Mouse (Mus musculus) hindbrain, embryonic 13.5 days (tissue): ENCODE measurements around the gene Nrxn1. TPM values are rescaled to one million over a fixed set of nuclear protein-coding genes. Genes with fewer than 3 reads are reported as not detected.

ENCODE experiments used
- ATAC-seq: fragments of 200-750 bp; cut with Nextera tagmentation; 2 replicates; pipeline ENCODE4 v1.8.0; 2017; ENCODE audit warnings: moderate TSS enrichment; ENCODE audit not compliant: low FRiP score
- H3K27ac ChIP-seq: fragments of 300-500 bp; sonication (generic); 2 replicates; pipeline ENCODE4 v1.5.1; 2015; ENCODE audit warnings: inconsistent platforms, mild to moderate bottlenecking, moderate library complexity
- H3K27me3 ChIP-seq: fragments of 300-500 bp; sonication (generic); 2 replicates; pipeline ENCODE4 v1.6.1; 2015; ENCODE audit warnings: mild to moderate bottlenecking, inconsistent platforms
- H3K36me3 ChIP-seq: fragments of 300-500 bp; sonication (generic); 2 replicates; pipeline ENCODE4 v1.6.1; 2015; ENCODE audit warnings: mild to moderate bottlenecking, inconsistent platforms
- H3K4me1 ChIP-seq: fragments of 300-500 bp; sonication (generic); replicated peaks from 2 replicates; pipeline ENCODE4 v1.6.1; 2015; ENCODE audit warnings: inconsistent platforms
- H3K4me2 ChIP-seq: fragments of 300-500 bp; sonication (generic); 2 replicates; pipeline ENCODE4 v1.6.1; 2015; ENCODE audit warnings: inconsistent platforms, mild to moderate bottlenecking, moderate library complexity
- H3K4me3 ChIP-seq: fragments of 300-500 bp; sonication (generic); 2 replicates; pipeline ENCODE4 v1.5.1; 2015; ENCODE audit warnings: mild to moderate bottlenecking, inconsistent platforms
- H3K9ac ChIP-seq: fragments of 300-500 bp; sonication (generic); 2 replicates; pipeline ENCODE4 v1.6.1; 2015; ENCODE audit warnings: mild to moderate bottlenecking, inconsistent platforms
- H3K9me3 ChIP-seq: fragments of 300-500 bp; sonication (generic); 2 replicates; pipeline ENCODE4 v1.6.1; 2016; ENCODE audit warnings: inconsistent platforms
- WGBS: fragments of 180-500 bp; shearing (Covaris S2); methylation state at CpG from one replicate; pipeline ENCODE4 v1.1.7; 2015; 5-methylcytosine and 5-hydroxymethylcytosine counted together
- polyA plus RNA-seq: library from polyadenylated mRNA; unstranded; fragments of >200 nt; fragmentation: Nextera tagmentation; extraction: Ambion mirVana; gene quantifications from 2 replicates; pipeline ENCODE4 v1.2.1, GENCODE M21; 2015

Nrxn1 gene
- polyA plus RNA-seq, 1 experiment from 2014 or later = 143 TPM

DNA sequence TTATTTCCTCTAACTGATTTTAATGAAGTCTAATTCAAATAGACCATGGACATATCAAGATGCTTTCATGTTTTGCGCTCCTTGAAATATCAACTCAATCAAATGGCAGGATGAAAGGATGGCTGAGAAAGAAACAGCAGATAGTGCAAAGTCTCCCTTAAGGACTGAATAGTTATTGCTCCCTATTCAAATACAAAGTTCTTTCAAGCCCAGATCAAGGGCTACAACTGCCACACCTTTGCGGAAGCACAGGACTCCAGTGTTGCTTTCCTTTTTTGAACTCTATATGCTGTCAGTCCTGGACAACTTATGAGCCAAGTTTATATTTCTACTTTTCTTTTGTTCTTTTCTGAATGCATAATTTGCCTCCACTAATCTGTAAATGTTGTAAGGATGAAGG, 157.9 kb downstream of the Nrxn1 start:
- Histone ChIP-seq H3K4me2 (no peak overlapping the region), H3K27me3 (no peaks in the 10 kb centered on the region), H3K4me1 (no peaks in the 10 kb centered on the region), H3K27ac (no peak overlapping the region), H3K9ac (no peak overlapping the region), H3K36me3 (no peaks in the 10 kb centered on the region), H3K9me3 (no peaks in the 10 kb centered on the region), H3K4me3 (no peak overlapping the region)
- 93% methylated on average over 2 of the region's 2 CpGs for WGBS
- no peak for ATAC-seq

DNA sequence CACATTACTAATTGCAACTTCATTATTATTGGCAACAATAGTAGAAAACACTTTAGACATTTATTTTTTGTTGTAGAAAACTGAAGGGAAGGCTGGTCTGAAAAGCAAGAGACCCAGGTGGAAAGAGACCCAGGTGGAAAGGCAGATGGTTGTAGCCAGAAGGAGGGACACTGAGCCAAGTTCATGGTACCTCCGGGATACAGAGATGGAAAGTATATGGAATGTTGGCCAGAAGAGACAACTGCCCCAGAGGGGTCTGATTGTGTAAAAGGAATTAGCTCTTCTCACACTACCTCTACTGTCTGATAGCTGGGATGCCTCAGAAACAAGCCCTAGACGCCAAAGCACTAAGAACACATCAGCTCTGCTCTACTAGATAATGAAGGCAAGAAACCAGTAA, 179.6 kb downstream of the Nrxn1 start:
- no peaks in the 10 kb centered on the region for H3K9me3 ChIP-seq
- no peak overlapping the region for H3K4me2 ChIP-seq
- H3K4me3 ChIP-seq = no peak overlapping the region
- no peak overlapping the region for H3K27ac ChIP-seq
- no peaks in the 10 kb centered on the region for H3K4me1 ChIP-seq
- WGBS = 75% methylated on average over 2 of the region's 2 CpGs
- no peak for ATAC-seq
- no peak overlapping the region for H3K9ac ChIP-seq
- no peaks in the 10 kb centered on the region for H3K27me3 ChIP-seq
- H3K36me3 ChIP-seq = no peaks in the 10 kb centered on the region

DNA sequence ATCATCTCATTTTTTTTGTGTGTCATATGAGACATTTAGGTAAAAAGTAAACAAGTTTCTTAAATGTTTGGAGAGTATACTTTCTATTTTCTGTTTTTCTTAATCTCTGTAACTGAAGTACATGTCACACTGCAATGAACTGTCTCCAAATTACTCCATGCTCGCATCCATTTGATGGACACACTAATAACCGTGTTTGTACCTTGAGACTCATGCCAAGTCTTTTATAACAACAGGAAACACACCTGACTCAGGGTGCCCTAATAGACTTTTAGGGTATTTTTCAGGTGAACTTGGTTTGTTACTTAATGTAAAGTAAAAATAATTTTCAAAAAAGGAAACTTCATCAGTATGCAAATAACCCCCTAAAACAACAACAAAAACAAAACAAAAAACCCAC, 180.1 kb downstream of the Nrxn1 start:
- H3K27ac ChIP-seq = no peak overlapping the region
- H3K9me3 ChIP-seq = no peaks in the 10 kb centered on the region
- no peak overlapping the region for H3K9ac ChIP-seq
- H3K4me1 ChIP-seq = no peaks in the 10 kb centered on the region
- H3K36me3 ChIP-seq = no peaks in the 10 kb centered on the region
- no peak overlapping the region for H3K4me3 ChIP-seq
- no peaks in the 10 kb centered on the region for H3K27me3 ChIP-seq
- 83% methylated on average over 2 of the region's 2 CpGs for WGBS
- H3K4me2 ChIP-seq = no peak overlapping the region
- ATAC-seq = no peak

DNA sequence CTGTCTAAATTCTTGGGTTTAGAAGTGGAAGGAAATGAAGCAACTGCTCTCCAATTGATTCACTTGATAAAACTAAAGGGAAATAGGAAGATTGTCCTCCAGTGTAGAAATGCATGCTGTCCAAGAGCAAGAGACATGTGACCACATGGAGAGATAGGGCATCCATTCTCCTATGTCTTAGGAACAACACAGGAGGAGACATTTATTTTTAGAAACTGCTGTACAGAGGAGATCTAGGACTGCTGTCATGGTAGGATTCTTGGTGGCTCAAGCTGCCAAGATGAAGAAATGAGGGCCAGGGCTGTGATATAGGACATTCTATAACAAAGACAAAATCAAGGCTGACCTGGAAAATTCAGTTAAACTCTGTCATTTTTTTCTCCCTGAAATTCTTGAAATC, 180.5 kb downstream of the Nrxn1 start:
- Histone ChIP-seq H3K27ac (no peak overlapping the region), H3K4me2 (no peak overlapping the region), H3K9ac (no peak overlapping the region), H3K4me1 (no peaks in the 10 kb centered on the region), H3K4me3 (no peak overlapping the region), H3K36me3 (no peaks in the 10 kb centered on the region), H3K9me3 (no peaks in the 10 kb centered on the region), H3K27me3 (no peaks in the 10 kb centered on the region)
- no peak for ATAC-seq

DNA sequence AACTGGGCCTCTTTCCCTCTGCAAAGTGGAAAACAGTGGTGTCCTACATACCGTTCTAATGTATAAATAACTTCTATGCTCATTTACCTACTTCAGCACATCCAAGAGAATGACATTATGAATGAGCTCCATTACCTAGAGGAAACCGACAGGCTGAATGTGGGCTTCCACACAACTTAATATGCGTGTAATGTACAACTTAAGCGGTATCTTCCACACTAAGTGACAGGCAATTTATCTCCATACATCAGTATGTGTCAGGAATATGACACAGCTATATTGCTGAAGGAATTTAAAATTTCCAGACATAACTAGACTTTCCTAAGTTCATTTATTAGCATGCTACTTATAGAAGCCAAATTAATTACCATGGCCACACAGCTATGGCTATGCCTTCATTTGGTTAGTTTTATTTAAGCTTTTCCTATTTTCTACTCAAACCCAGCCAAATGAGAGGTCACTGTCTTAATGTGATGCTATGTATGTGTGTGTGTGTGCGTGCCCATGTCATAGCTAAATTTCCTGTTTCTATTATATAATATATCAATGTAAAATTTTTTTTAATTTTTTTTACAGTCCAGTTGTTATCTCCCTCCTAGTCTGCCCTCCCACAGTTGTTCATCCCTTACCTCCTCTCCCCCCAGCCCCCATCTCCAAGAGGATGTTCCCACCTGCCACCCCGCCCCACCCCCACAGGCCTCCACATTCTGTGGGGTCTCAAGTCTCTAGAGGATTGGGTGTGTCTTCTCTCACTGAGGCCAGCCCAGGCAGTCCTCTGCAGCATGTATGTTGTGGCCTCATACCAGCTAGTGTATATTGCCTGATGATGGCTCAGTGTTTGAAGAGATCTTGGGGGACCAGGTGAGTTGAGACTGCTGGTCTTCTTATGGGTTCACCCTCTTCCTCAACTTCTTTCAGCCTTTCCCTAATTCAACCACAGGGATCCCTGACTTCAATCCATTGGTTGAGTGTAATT, 186.5 kb downstream of the Nrxn1 start:
- no peak overlapping the region for H3K27ac ChIP-seq
- no peaks in the 10 kb centered on the region for H3K36me3 ChIP-seq
- H3K4me3 ChIP-seq = no peak overlapping the region
- peak; percentile 63; the same call in 1 of the 2 replicates for ATAC-seq
- WGBS = 72% methylated on average over 6 of the region's 6 CpGs
- H3K4me2 ChIP-seq = no peak overlapping the region
- H3K9ac ChIP-seq = no peak overlapping the region
- H3K9me3 ChIP-seq = no peaks in the 10 kb centered on the region
- no peaks in the 10 kb centered on the region for H3K4me1 ChIP-seq
- no peaks in the 10 kb centered on the region for H3K27me3 ChIP-seq

DNA sequence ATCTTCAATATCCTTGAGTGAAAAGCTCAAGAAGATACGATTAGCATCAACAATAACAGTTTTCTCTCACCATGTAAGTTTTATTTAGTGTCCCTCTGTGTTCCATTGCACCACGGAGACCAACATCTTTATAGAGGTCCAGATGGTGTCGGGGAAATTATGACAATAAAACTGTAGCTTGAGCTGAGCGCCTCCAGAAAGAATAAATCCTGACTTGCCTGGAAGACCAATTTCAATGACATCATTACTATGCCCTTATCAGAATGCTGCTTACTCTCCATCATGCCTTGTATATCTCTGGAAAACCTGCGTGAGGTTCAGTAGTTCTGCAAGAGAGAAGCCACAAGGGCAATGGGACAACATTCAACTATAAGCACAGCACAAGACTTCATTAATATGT, 187.7 kb downstream of the Nrxn1 start:
- H3K4me1 ChIP-seq = no peaks in the 10 kb centered on the region
- no peak overlapping the region for H3K4me3 ChIP-seq
- H3K27ac ChIP-seq = no peak overlapping the region
- no peaks in the 10 kb centered on the region for H3K9me3 ChIP-seq
- ATAC-seq = no peak
- no peaks in the 10 kb centered on the region for H3K27me3 ChIP-seq
- no peak overlapping the region for H3K9ac ChIP-seq
- H3K36me3 ChIP-seq = no peaks in the 10 kb centered on the region
- no peak overlapping the region for H3K4me2 ChIP-seq
- 82% methylated on average over 5 of the region's 5 CpGs for WGBS

DNA sequence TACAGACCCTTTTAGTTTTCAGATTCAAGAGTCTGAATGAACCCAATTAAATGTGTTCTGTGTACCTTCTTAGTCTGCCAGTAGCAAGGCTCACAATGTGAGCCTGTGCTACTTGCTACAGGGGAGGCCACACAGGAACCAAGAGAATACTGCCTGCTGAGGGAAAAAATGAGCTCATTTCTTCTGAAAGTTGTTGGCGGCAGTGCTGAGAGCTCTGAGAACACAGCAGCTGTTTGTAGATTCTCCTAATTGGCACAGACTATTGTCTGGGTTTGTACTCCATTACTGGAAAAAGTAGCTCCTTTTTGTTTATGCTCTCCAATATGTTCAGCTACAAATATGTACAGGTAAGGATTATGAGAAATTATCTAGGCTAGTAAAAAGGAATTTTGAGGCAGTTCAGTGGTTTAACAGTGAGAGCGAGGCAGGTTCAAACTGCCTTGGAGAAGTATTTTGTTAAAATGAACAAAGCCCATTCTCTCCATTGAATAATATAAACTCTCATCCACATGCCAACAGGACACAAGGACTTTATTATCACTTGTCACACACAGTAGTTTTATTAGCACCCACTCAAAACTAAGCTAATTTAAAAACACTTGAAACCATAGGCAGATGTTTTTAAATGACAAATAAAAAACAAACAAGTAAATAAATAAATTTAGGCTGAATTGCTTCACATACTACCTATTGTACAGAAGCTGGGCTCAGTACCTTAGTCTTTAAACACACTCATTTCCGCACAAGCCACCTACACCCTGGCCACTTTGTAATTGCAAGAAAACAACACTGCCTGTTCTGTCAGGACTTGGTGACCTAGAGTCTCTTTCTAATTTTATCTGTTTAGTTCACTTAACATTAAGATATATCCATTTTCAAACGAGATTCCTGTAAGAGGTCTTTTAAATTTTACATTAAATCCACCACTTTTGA, 200.3 kb downstream of the Nrxn1 start:
- Histone ChIP-seq H3K36me3 (no peaks in the 10 kb centered on the region), H3K4me2 (no peak overlapping the region), H3K4me1 (no peaks in the 10 kb centered on the region), H3K9me3 (no peaks in the 10 kb centered on the region), H3K27ac (peak overlapping the region; percentile 32; the same call in 1 of the 2 replicates), H3K4me3 (no peak overlapping the region), H3K27me3 (no peaks in the 10 kb centered on the region), H3K9ac (no peak overlapping the region)
- peak; percentile 72 for ATAC-seq
- 52% methylated on average over 4 of the region's 4 CpGs for WGBS

DNA sequence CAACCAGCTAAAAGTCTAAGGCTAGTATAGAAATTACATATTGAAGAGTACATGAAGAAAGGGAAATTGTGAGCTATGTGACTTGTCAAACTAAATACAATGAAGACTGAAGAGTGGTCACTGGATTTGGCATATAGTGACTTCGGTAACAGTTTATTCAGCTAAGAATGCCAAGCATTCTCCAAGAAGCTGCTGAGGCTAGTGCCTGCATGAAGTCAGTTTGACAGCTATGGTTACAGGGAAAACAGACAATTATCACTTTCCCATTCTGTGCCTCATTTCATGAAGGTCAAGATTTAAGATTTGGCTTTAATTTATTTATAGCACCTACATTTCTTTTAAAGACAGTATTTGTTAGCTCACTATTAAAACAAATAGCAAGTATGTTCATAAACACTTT, 201.2 kb downstream of the Nrxn1 start:
- Histone ChIP-seq H3K9me3 (no peaks in the 10 kb centered on the region), H3K27ac (no peak overlapping the region), H3K4me1 (no peaks in the 10 kb centered on the region), H3K36me3 (no peaks in the 10 kb centered on the region), H3K4me3 (no peak overlapping the region), H3K27me3 (no peaks in the 10 kb centered on the region), H3K9ac (no peak overlapping the region), H3K4me2 (no peak overlapping the region)
- WGBS = 70% methylated on average over 1 of the region's 1 CpGs
- no peak for ATAC-seq

DNA sequence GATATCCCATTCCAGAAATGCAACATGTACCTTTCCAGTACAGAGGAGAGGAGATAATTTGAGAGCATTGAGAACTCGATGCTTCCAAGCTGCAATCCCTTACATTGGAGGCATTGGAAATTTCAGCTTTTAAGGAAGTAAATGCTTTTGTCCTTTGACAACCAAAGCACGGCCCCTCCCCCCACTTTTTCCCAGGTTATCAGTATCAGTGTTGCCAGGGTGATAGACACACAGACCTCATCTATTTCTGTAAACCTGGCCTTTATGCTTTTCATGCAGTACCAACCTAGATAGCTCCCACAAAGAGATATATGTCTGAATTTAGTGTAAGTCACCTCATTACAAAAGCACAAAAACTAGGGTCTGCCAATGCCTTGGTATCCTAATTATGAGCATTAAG, 235.6 kb downstream of the Nrxn1 start:
- peaks cover 11% of the 10 kb centered on the region for H3K4me1 ChIP-seq
- peak overlapping the region; percentile 69 for H3K27ac ChIP-seq
- ATAC-seq = no peak
- no peak overlapping the region for H3K9ac ChIP-seq
- H3K4me2 ChIP-seq = 0 out of 2 replicates have a peak overlapping the region, but pooled peaks have one; percentile 6
- H3K9me3 ChIP-seq = no peaks in the 10 kb centered on the region
- no peak overlapping the region for H3K4me3 ChIP-seq
- WGBS = 43% methylated on average over 2 of the region's 2 CpGs
- no peaks in the 10 kb centered on the region for H3K36me3 ChIP-seq
- H3K27me3 ChIP-seq = no peaks in the 10 kb centered on the region

DNA sequence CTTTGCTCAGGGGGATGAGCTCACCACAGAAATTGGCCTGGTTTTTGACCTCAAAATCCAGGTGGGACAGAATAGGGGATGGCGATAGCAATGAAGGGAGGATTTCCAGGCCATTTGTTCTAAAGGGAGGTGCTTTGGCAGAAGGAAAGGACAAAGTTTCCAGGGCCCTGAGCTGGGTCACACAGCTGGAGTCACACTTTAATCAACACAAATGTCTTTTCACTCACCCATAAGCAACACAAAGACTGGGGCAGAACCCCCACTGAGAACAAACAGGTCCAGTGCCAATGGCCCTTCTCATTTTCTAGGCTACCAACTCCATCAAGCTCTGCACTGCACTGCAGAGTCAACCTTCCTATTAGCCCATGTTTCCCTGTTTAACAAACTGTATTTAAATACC, 249.0 kb downstream of the Nrxn1 start:
- ATAC-seq = no peak

DNA sequence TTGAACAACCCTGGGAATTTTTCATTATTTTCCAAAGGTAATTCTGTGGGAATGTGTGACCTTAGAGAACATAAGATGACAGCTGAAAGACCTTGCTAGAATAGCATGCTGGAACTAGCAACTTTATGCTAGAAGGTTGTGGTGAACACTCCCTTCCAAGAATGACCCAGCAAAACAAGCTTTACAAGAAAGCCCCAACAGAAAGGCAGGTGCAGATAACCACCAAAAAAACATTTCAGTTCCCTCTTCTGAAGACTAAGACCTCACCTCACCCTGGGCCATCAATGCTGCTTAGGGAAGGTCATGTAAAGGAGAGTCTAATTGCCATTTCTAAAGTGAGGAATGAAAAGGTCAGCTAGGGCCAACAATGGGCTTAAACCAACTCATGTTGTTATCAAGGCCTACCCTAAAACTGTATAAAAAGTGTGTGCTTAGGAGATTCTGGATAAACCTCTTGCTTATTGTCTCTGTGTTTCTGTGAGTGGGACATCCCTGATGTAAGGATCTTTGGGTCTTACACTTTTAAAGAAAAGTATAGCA, 249.7 kb downstream of the Nrxn1 start:
- H3K4me1 ChIP-seq = no peaks in the 10 kb centered on the region; the same call in 1 of the 2 replicates
- H3K9me3 ChIP-seq = no peaks in the 10 kb centered on the region
- no peaks in the 10 kb centered on the region for H3K36me3 ChIP-seq
- no peak overlapping the region for H3K4me3 ChIP-seq
- no peak overlapping the region for H3K9ac ChIP-seq
- H3K27me3 ChIP-seq = no peaks in the 10 kb centered on the region
- no peak overlapping the region for H3K4me2 ChIP-seq
- ATAC-seq = no peak
- H3K27ac ChIP-seq = no peak overlapping the region

More for the DNA sequence above, 249.0 kb downstream of the Nrxn1 start:
- no peaks in the 10 kb centered on the region for H3K9me3 ChIP-seq
- H3K9ac ChIP-seq = no peak overlapping the region
- no peak overlapping the region for H3K4me2 ChIP-seq
- WGBS = 20% methylated on average over 1 of the region's 1 CpGs
- no peaks in the 10 kb centered on the region; the same call in 1 of the 2 replicates for H3K4me1 ChIP-seq
- H3K27ac ChIP-seq = no peak overlapping the region
- H3K4me3 ChIP-seq = no peak overlapping the region
- no peaks in the 10 kb centered on the region for H3K27me3 ChIP-seq
- H3K36me3 ChIP-seq = no peaks in the 10 kb centered on the region

DNA sequence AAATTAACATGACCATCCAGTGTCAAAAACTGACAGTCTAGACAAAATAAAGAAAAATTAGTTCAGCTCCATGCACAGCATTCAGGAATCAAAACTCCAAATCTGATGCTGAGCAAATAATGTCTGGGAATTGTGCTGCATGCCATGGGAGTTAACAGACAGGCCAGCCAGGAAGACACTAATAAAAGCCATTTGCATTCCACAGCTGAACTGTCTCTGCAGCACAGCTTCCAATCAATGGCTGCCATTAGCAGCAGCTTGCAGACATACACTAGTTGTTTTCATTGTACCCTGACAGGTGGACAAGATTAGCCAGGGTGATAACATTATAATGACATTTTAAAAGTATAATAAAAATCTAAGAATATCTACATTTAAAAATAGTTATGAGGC, 255.9 kb downstream of the Nrxn1 start:
- Histone ChIP-seq H3K9me3 (no peaks in the 10 kb centered on the region), H3K4me2 (no peak overlapping the region), H3K4me3 (no peak overlapping the region), H3K4me1 (peaks cover 11% of the 10 kb centered on the region), H3K9ac (no peak overlapping the region), H3K27me3 (no peaks in the 10 kb centered on the region), H3K27ac (peak overlapping the region; percentile 73), H3K36me3 (no peaks in the 10 kb centered on the region)
- peak; percentile 82 for ATAC-seq
